Mouse (Mus musculus) liver, embryonic 14.5 days (tissue): ENCODE data around the gene Mprip.
"Not testable (repeated sequence)": the region's sequence is repeated elsewhere in the genome, so short reads cannot be mapped to it uniquely, and the experiment has no call there.

Experiments used
- CTCF ChIP-seq: IDR thresholded peaks from 2 replicates; pipeline ENCODE4 v1.5.1; 2016; ENCODE audit warnings: antibody characterized with exemption, low read depth, control low read depth
- EP300 ChIP-seq: IDR thresholded peaks from 2 replicates; pipeline ENCODE4 v1.6.1; 2016; ENCODE audit warnings: antibody characterized with exemption, low read depth

GRCm38 (mm10) chr11:59735938-59736337 lies 74.8 kb downstream of the Mprip start:
- TF ChIP-seq CTCF, EP300: not testable (repeated sequence)
